Mouse (Mus musculus) G1E (cell line): ENCODE data around the gene Zfp260. TPM values are rescaled to one million over a fixed set of nuclear protein-coding genes. Genes with fewer than 3 reads are reported as not detected.

ENCODE experiments used
- ATAC-seq: 2 replicates; pipeline ENCODE4 v1.8.0; 2016; ENCODE audit warnings: mild to moderate bottlenecking; ENCODE audit not compliant: insufficient number of reproducible peaks, poor library complexity, low FRiP score, severe bottlenecking; ENCODE audit errors: extremely low read depth
- DNase-seq: peaks from one replicate; pipeline ENCODE4 v3.0.0; 2012; ENCODE audit warnings: low spot score
- H3K27me3 ChIP-seq: 2 replicates; pipeline ENCODE4 v1.6.1; 2012; ENCODE audit warnings: mild to moderate bottlenecking, low read length, inconsistent platforms; ENCODE audit not compliant: insufficient read depth
- H3K36me3 ChIP-seq: replicated peaks from 2 replicates; pipeline ENCODE3; 2012; ENCODE audit warnings: mild to moderate bottlenecking, inconsistent platforms
- H3K4me1 ChIP-seq: 2 replicates; pipeline ENCODE4 v1.6.1; 2012; ENCODE audit warnings: low read depth, low read length, inconsistent platforms, mixed read lengths; ENCODE audit not compliant: insufficient read depth
- H3K4me3 ChIP-seq: 2 replicates; pipeline ENCODE4 v1.5.1; 2012; ENCODE audit warnings: low read depth, mild to moderate bottlenecking, inconsistent platforms, low read length, moderate library complexity, mixed read lengths
- H3K9me3 ChIP-seq: replicated peaks from 2 replicates; pipeline ENCODE4 v1.6.1; 2012; ENCODE audit warnings: inconsistent platforms
- CTCF ChIP-seq: IDR thresholded peaks from 2 replicates; pipeline ENCODE4 v1.5.1; 2012; ENCODE audit warnings: low read depth, low read length, inconsistent platforms, mixed read lengths
- GATA1 ChIP-seq: IDR thresholded peaks from 2 replicates; pipeline ENCODE4 v1.6.1; 2012; ENCODE audit warnings: borderline replicate concordance, low read length, inconsistent platforms, mixed read lengths
- GATA2 ChIP-seq: IDR thresholded peaks from 2 replicates; pipeline ENCODE4 v1.6.1; 2012; ENCODE audit warnings: low read depth, low read length, inconsistent platforms, borderline replicate concordance
- POLR2AphosphoS5 ChIP-seq: IDR thresholded peaks from 2 replicates; pipeline ENCODE4 v1.6.1; 2012; ENCODE audit warnings: low read depth, low read length, inconsistent platforms; ENCODE audit not compliant: insufficient replicate concordance
- TAL1 ChIP-seq: conservative IDR thresholded peaks from 2 replicates; pipeline ENCODE4 v1.6.1; 2012; ENCODE audit warnings: low read depth, low read length, inconsistent platforms, mixed read lengths
- polyA plus RNA-seq: library from polyadenylated mRNA; stranded (reverse); fragments of >175 nt; gene quantifications from 2 replicates; pipeline ENCODE4 v1.2.3, GENCODE M21; 2012
- total RNA-seq, 2 experiments: library from RNA; stranded (forward) in 1 of 2; stranded (reverse) in 1 of 2; fragments of 200-1000 nt in 1 of 2; fragments of >200 nt in 1 of 2; fragmentation: Nextera tagmentation in 1 of 2; gene quantifications; 2 replicates each; pipeline ENCODE4 v1.2.3; 2014 to 2017

The Zfp260 gene
- total and polyA plus RNA-seq, 3 experiments = 0.30 to 29.5 (median 24.6) TPM

DNA sequence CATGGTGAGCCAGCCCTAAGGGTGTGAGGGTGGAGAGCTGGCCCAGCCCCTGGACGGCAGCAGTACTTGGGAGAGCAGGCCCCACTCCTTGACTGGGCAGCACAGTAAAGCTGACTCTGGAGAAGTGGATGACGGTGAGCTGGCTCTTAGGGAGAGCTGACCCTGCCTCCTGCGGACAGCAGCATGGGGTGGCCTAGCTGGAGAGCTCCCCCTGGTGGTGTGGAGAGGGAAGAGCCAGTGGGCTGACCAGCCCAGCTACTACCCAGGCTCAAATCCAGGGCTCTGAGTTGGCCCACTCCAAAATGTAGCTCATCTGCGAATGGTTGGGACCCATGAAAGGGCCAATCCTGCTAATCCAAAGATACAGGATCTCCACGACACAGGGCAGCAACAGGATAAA lies 30.0 kb upstream of the Zfp260 start:
- Histone ChIP-seq H3K9me3 (no peaks in the 10 kb centered on the region), H3K27me3 (no peaks in the 10 kb centered on the region), H3K4me1 (no peaks in the 10 kb centered on the region; the same call in 1 of the 2 replicates), H3K36me3 (peaks cover 55% of the 10 kb centered on the region), H3K4me3 (no peak overlapping the region)
- TF ChIP-seq TAL1 (no peak), GATA2 (no peak), CTCF (no peak; the same call in 1 of the 2 replicates)
- DNase-seq (no peak), ATAC-seq (no peak)

DNA sequence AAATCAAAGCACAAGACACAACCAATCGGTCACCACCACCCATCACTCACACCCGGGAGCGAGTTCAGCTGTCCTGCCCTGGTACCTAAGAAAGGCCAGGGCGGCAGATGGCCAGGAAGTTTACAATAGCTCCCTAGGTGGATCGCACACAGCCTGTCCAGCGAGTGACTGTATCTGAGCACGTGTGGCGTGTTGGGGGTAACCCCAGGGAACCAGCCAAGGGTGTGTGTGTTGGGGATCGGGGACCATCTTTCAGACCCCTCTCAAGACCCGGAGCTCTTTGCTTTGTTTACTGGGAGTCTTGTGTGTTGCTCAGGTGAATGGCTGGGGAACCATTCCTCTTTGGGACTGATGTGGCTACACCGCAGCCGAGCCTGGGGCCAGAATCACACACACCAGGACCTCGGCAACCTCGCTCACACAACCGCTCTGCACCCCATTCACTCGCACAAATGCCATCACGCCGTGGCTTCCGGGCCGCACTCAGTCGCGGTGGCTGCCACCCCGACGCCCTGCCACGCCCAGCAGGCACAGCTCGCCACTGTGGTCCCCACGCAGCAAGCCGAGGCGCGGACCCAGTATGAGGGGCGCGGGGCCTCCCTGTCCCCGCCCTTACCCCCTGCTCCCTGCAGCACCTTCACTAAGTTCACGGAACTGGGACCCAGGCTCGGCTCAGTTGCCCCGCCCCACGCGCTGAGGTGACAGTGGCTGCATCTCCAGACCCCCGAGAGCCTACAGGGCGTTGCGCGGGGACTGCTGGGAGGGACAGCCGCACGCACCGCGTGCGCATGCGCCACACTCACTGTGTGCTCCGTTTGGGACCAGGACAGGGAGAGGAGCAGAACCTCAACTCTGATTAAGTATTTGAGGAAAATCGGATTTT lies 22.2 kb upstream of the Zfp260 start, which contains the start of gene Zfp82:
Gene Zfp82 (minus strand): TSS at position 755 of the 883 bp plus-strand sequence.
- Histone ChIP-seq H3K4me3 (peak within 1 kb of the TSS; percentile 93), H3K27me3 (no peaks in the 10 kb centered on the region), H3K9me3 (no peaks in the 10 kb centered on the region), H3K36me3 (peaks cover 16% of the 10 kb centered on the region), H3K4me1 (peaks cover 11% of the 10 kb centered on the region)
- peak; percentile 84 for ATAC-seq
- peak; percentile 89 for DNase-seq
- no peak for TF ChIP-seq GATA1
- no peak for TF ChIP-seq CTCF
- no peak for TF ChIP-seq POLR2AphosphoS5
- no peak for TF ChIP-seq GATA2
- TF ChIP-seq TAL1 = no peak

DNA sequence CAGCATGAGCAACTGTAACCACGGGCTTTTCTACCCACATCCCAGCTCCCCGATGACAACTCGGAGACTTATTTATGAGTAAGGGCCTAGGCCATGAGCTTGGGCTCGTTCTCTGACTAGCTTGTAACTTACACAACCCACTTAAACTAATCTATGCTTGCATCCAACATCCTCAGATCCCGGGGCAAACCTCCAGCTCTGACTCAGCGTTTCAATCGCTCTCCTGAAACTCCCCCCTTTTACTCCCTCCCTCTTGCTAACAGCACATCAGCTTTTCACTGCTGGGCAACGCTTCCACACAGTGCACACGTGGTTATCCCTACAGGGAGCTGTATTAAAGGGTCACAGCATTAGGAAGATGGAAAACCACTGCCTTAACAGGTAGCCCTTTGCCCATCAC lies 8.1 kb upstream of the Zfp260 start:
- Histone ChIP-seq H3K9me3 (no peaks in the 10 kb centered on the region), H3K4me3 (no peak overlapping the region), H3K36me3 (peaks cover 57% of the 10 kb centered on the region), H3K27me3 (no peaks in the 10 kb centered on the region), H3K4me1 (peaks cover 33% of the 10 kb centered on the region)
- TF ChIP-seq POLR2AphosphoS5 = no peak
- no peak for TF ChIP-seq GATA1
- TF ChIP-seq CTCF = no peak
- TF ChIP-seq TAL1 = no peak
- no peak for TF ChIP-seq GATA2
- ATAC-seq = no peak
- DNase-seq = no peak

DNA sequence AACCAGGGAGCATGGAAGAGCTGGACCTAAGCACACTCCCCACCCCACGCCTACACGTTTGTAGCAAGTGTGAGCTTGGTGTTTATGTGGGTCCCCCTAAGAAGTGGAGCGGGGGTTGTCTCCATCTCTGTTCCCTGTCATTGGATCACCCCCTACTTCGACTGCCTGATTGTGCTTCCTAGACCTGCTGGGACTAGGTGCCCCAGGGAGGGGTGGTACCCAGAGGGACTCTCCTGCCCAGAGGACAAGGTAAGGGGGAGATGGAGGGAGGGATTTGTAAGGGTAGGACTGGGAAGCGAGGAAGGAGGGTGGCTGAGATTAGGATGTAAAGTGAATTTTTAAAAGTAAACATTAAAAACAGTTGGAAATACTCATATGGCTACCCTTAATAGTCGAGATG lies 5.2 kb upstream of the Zfp260 start:
- Histone ChIP-seq H3K27me3 (no peaks in the 10 kb centered on the region), H3K4me3 (peak overlapping the region; percentile 84), H3K36me3 (peaks cover 31% of the 10 kb centered on the region), H3K9me3 (no peaks in the 10 kb centered on the region), H3K4me1 (peaks cover 43% of the 10 kb centered on the region)
- no peak for TF ChIP-seq GATA2
- TF ChIP-seq CTCF = no peak
- TF ChIP-seq GATA1 = no peak
- TF ChIP-seq TAL1 = no peak
- TF ChIP-seq POLR2AphosphoS5 = no peak
- ATAC-seq (no peak), DNase-seq (no peak)

DNA sequence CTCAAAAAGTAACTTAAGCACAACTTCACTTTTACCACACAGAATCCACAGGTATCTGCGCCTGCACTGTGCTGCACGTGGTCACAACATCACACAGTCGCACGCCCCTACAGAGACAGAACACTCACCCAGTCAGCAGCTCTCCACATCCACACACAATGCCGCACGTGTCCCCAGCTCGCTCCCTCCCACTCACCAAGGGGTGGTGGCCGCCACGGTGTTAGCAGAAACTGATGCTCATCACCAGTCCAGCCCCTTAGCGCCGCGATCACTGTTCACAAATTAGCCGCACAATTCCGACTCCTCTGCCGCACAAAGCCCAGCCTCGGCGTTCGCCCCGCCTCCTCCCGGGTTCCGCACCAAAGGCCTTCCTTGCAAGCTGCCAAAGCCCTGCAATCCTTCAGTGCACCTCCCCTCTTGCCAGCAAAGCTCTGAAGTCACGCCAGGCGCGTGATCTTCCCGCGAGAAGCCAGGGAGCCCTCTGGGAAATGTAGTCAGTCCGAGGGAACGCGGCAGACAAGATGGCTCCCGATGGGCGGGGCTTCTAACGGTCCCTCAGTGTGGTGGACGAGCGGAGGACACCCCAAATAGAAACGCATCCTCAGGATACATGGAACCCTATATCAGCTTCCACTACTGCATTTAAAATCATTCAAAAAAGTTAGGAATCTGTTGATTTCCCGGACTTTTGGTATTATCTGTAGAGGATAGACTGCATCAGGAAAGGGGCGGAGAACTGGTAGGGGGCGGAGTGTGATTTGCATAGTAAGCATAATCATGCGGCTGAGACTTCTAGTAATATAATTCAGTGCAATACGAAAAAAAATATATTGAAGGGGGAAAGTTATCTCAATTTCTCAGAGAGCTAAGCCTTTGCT lies 4.2 kb upstream of the Zfp260 start, which contains the start of the genes Gm26920 and Zfp566:
Gene Gm26920 (minus strand): TSS at position 319 of the 878 bp plus-strand sequence.
Gene Zfp566 (minus strand): TSS at position 436 of the 878 bp plus-strand sequence.
- Histone ChIP-seq H3K36me3 (peaks cover 22% of the 10 kb centered on the region), H3K4me1 (peaks cover 46% of the 10 kb centered on the region), H3K4me3 (peak within 1 kb of the TSS; percentile 84), H3K27me3 (no peaks in the 10 kb centered on the region), H3K9me3 (no peaks in the 10 kb centered on the region)
- TF ChIP-seq CTCF = no peak
- TF ChIP-seq POLR2AphosphoS5 = no peak
- TF ChIP-seq GATA1 = no peak
- TF ChIP-seq GATA2 = no peak
- DNase-seq (peak; percentile 89), ATAC-seq (peak; percentile 93)

DNA sequence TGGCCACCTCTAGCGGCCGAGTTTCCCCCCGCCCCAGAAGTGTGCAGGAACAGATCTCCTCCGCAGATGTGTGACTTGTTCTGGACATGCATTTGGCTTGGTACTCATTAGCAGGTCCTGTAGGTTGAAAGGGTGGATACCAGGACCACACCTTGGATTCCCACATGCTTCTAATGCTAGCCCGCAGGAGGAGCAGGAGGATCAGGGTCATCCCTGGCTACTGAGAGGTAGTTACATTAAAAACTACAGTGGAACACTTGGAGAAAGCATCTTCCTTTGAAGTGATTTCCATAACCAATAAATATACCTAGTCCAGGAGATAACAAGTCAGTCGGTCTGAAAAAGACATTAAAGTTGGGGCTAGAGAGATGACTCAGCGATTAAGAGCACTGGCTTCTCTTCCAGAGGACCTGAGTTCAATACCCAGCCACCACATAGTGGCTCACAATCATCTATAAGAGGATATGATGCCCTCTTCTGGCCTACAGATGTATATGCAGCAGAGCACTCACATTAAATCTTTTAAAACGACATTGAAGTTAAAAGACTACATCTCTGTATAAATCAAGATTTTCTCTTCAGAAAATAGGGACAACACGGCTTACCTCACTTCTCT lies 3.5 kb upstream of the Zfp260 start:
- no peak for DNase-seq
- TF ChIP-seq POLR2AphosphoS5 = no peak
- TF ChIP-seq GATA1 = no peak
- no peak for TF ChIP-seq TAL1
- no peak for TF ChIP-seq GATA2
- TF ChIP-seq CTCF = no peak
- Histone ChIP-seq H3K27me3 (no peaks in the 10 kb centered on the region), H3K36me3 (peaks cover 15% of the 10 kb centered on the region), H3K4me3 (peak overlapping the region; percentile 84), H3K4me1 (peaks cover 52% of the 10 kb centered on the region), H3K9me3 (no peaks in the 10 kb centered on the region)
- no peak for ATAC-seq
